ENCODE assay signal across 7 mouse cellular contexts in genomic region chr1:167284258-167284836, GRCm38 (mm10). TPM values are rescaled to one million over a fixed set of nuclear protein-coding genes. Genes with fewer than 3 reads are reported as not detected.
DNase-seq lines count a peak whose midpoint lies in the region; ATAC-seq and TF ChIP-seq lines count a peak whose summit lies in the region.

No protein-coding gene starts in this region.

- no peaks in the 10 kb centered on the region for H3K36me3 ChIP-seq in forebrain, embryonic 11.5 days (ENCODE audit: control insufficient read depth, insufficient read depth, low read length)
- H3K36me3 ChIP-seq in hindbrain, embryonic 12.5 days, result no peaks in the 10 kb centered on the region; the same call in 1 of the 2 replicates
- peaks cover 8% of the 10 kb centered on the region; the same call in 1 of the 2 replicates for H3K36me3 ChIP-seq in limb, embryonic 12.5 days
- no peaks in the 10 kb centered on the region for H3K36me3 ChIP-seq in midbrain, embryonic 12.5 days
- H3K36me3 ChIP-seq in spleen, adult 2 months (ENCODE audit: control insufficient read depth, insufficient read depth, low read length), result no peaks in the 10 kb centered on the region

- peak overlapping the region; percentile 54 for H3K4me2 ChIP-seq in forebrain, embryonic 11.5 days (ENCODE audit: low read depth, low read length, severe bottlenecking)
- peak overlapping the region; percentile 73 for H3K4me2 ChIP-seq in hindbrain, embryonic 12.5 days (replicated peaks)
- H3K4me2 ChIP-seq in limb, embryonic 12.5 days, result peak overlapping the region; percentile 62
- H3K4me2 ChIP-seq in midbrain, embryonic 12.5 days (replicated peaks), result peak overlapping the region; percentile 71

- WGBS in forebrain, embryonic 11.5 days, result under 1% methylated on average over 73 of the region's 73 CpGs
- 0% methylated on average over 73 of the region's 73 CpGs for WGBS in hindbrain, embryonic 12.5 days
- under 1% methylated on average over 57 of the region's 73 CpGs for WGBS in limb, embryonic 12.5 days
- WGBS in midbrain, embryonic 12.5 days, result 0% methylated on average over 61 of the region's 73 CpGs
- WGBS in spleen, adult 2 months, result under 1% methylated on average over 70 of the region's 73 CpGs

- peak overlapping the region; percentile 96 for H3K9ac ChIP-seq in forebrain, embryonic 11.5 days (ENCODE audit: low read length)
- peak overlapping the region; percentile 95 for H3K9ac ChIP-seq in hindbrain, embryonic 12.5 days
- H3K9ac ChIP-seq in limb, embryonic 12.5 days (replicated peaks), result peak overlapping the region; percentile 91
- H3K9ac ChIP-seq in midbrain, embryonic 12.5 days (replicated peaks), result peak overlapping the region; percentile 95

- ATAC-seq in forebrain, embryonic 11.5 days (replicated peaks; ENCODE audit: low FRiP score), result peak; percentile 59
- peak; percentile 74 for ATAC-seq in hindbrain, embryonic 12.5 days (ENCODE audit: low FRiP score)
- ATAC-seq in limb, embryonic 12.5 days (ENCODE audit: insufficient number of reproducible peaks, insufficient read depth, low FRiP score, low TSS enrichment, low read depth), result 0 out of 2 replicates have a peak, but pooled peaks have one; percentile 10
- peak; percentile 52 for ATAC-seq in midbrain, embryonic 12.5 days (ENCODE audit: low FRiP score, low read depth)

- peaks cover 2% of the 10 kb centered on the region; the same call in 1 of the 2 replicates for H3K27me3 ChIP-seq in forebrain, embryonic 11.5 days (ENCODE audit: control insufficient read depth, insufficient read depth, low read length)
- 0 out of 2 replicates have a peak, but pooled peaks cover 4% of the 10 kb centered on the region for H3K27me3 ChIP-seq in hindbrain, embryonic 12.5 days
- peaks cover 9% of the 10 kb centered on the region for H3K27me3 ChIP-seq in limb, embryonic 12.5 days
- H3K27me3 ChIP-seq in midbrain, embryonic 12.5 days, result peaks cover 16% of the 10 kb centered on the region
- no peaks in the 10 kb centered on the region; the same call in 1 of the 2 replicates for H3K27me3 ChIP-seq in spleen, adult 2 months (ENCODE audit: control insufficient read depth, insufficient read depth, low read length)

- H3K4me1 ChIP-seq in bone marrow macrophage, adult 2 months (ENCODE audit: control insufficient read depth, insufficient read depth, low read length), result peaks cover 40% of the 10 kb centered on the region
- peaks cover 14% of the 10 kb centered on the region; the same call in 1 of the 2 replicates for H3K4me1 ChIP-seq in forebrain, embryonic 11.5 days (replicated peaks; ENCODE audit: control insufficient read depth, insufficient read depth, low read length)
- peaks cover 30% of the 10 kb centered on the region for H3K4me1 ChIP-seq in hindbrain, embryonic 12.5 days
- H3K4me1 ChIP-seq in limb, embryonic 12.5 days (replicated peaks), result peaks cover 20% of the 10 kb centered on the region
- H3K4me1 ChIP-seq in midbrain, embryonic 12.5 days, result peaks cover 26% of the 10 kb centered on the region
- peaks cover 3% of the 10 kb centered on the region; the same call in 1 of the 2 replicates for H3K4me1 ChIP-seq in spleen, adult 2 months (ENCODE audit: control insufficient read depth, insufficient read depth, insufficient read length)

- H3K9me3 ChIP-seq in forebrain, embryonic 11.5 days (ENCODE audit: control insufficient read depth, low read length), result no peaks in the 10 kb centered on the region
- no peaks in the 10 kb centered on the region for H3K9me3 ChIP-seq in hindbrain, embryonic 12.5 days (replicated peaks)
- H3K9me3 ChIP-seq in limb, embryonic 12.5 days, result no peaks in the 10 kb centered on the region
- no peaks in the 10 kb centered on the region for H3K9me3 ChIP-seq in midbrain, embryonic 12.5 days

- peak overlapping the region; percentile 99 for H3K4me3 ChIP-seq in bone marrow macrophage, adult 2 months (ENCODE audit: insufficient read depth, low read length)
- peak overlapping the region; percentile 75 for H3K4me3 ChIP-seq in forebrain, embryonic 11.5 days (ENCODE audit: low read depth, low read length)
- peak overlapping the region; percentile 89 for H3K4me3 ChIP-seq in hindbrain, embryonic 12.5 days
- peak overlapping the region; percentile 91 for H3K4me3 ChIP-seq in limb, embryonic 12.5 days (replicated peaks)
- H3K4me3 ChIP-seq in midbrain, embryonic 12.5 days, result peak overlapping the region; percentile 67
- H3K4me3 ChIP-seq in spleen, adult 2 months (ENCODE audit: extremely low read depth, insufficient read depth, insufficient read length), result peak overlapping the region; percentile 92

- no peak for TF ChIP-seq CTCF in bone marrow macrophage, adult 2 months (IDR thresholded peaks at IDR 0.05; ENCODE audit: low read depth, low read length)
- TF ChIP-seq CTCF in spleen, adult 2 months (IDR thresholded peaks at IDR 0.05; ENCODE audit: extremely low read depth, insufficient read depth, insufficient read length, insufficient replicate concordance), result no peak

- peak; percentile 79 for DNase-seq in MN1 (ENCODE audit: low spot score)
- DNase-seq in forebrain, embryonic 11.5 days (ENCODE audit: low spot score), result peak; percentile 94
- peak in 1 of 2 experiments; percentile 51 for DNase-seq in spleen, adult 2 months (ENCODE audit: low read depth in 1 of 2, low spot score in 2 of 2)

- H3K27ac ChIP-seq in bone marrow macrophage, adult 2 months (ENCODE audit: insufficient read depth, low read depth, low read length), result peak overlapping the region; percentile 64
- peak overlapping the region; percentile 90 for H3K27ac ChIP-seq in forebrain, embryonic 11.5 days (ENCODE audit: low read depth, low read length)
- H3K27ac ChIP-seq in hindbrain, embryonic 12.5 days, result peak overlapping the region; percentile 96
- peak overlapping the region; percentile 97 for H3K27ac ChIP-seq in limb, embryonic 12.5 days
- H3K27ac ChIP-seq in midbrain, embryonic 12.5 days (replicated peaks), result peak overlapping the region; percentile 96
- peak overlapping the region; percentile 67 for H3K27ac ChIP-seq in spleen, adult 2 months (ENCODE audit: insufficient read depth, low read length)

- TF ChIP-seq POLR2A in bone marrow macrophage, adult 2 months (IDR thresholded peaks at IDR 0.05; ENCODE audit: borderline replicate concordance, low read depth, low read length), result no peak
- TF ChIP-seq POLR2A in spleen, adult 2 months (IDR thresholded peaks at IDR 0.05; ENCODE audit: low read depth, low read length), result no peak

RNA-seq across cellular contexts. Expression of gene Uck2, which starts 0.8 kb away (rescaled TPM):
- 6.9 and 7.4 TPM in 2 replicates for polyA plus RNA-seq in bone marrow macrophage, adult 2 months (2012; ENCODE audit: insufficient read depth, insufficient read length, missing spikeins)
- 125 and 140 TPM in 2 replicates for polyA plus RNA-seq in forebrain, embryonic 11.5 days (2014; fragmentation: Nextera tagmentation; extraction: Ambion mirVana)
- polyA plus RNA-seq in hindbrain, embryonic 12.5 days (2016; fragmentation: Nextera tagmentation; extraction: Ambion mirVana), result 98.6 and 112 TPM in 2 replicates
- 119 and 133 TPM in 2 replicates for polyA plus RNA-seq in limb, embryonic 12.5 days (2016; fragmentation: Nextera tagmentation; extraction: Ambion mirVana)
- 107 and 110 TPM in 2 replicates for polyA plus RNA-seq in midbrain, embryonic 12.5 days (2016; fragmentation: Nextera tagmentation; extraction: Ambion mirVana)
- 15.1 and 20.1 TPM in 2 replicates for polyA plus RNA-seq in spleen, adult 2 months (2012; rRNA removed)

RNA-seq across cellular contexts. Expression of gene Tmco1, which starts 23.8 kb away (rescaled TPM):
- 113 and 116 TPM in 2 replicates for polyA plus RNA-seq in bone marrow macrophage, adult 2 months (2012; ENCODE audit: insufficient read depth, insufficient read length, missing spikeins)
- polyA plus RNA-seq in forebrain, embryonic 11.5 days (2014; fragmentation: Nextera tagmentation; extraction: Ambion mirVana), result 75.2 and 78.5 TPM in 2 replicates
- polyA plus RNA-seq in hindbrain, embryonic 12.5 days (2016; fragmentation: Nextera tagmentation; extraction: Ambion mirVana), result 75.1 and 76.4 TPM in 2 replicates
- 63.5 and 64.4 TPM in 2 replicates for polyA plus RNA-seq in limb, embryonic 12.5 days (2016; fragmentation: Nextera tagmentation; extraction: Ambion mirVana)
- polyA plus RNA-seq in midbrain, embryonic 12.5 days (2016; fragmentation: Nextera tagmentation; extraction: Ambion mirVana), result 72.7 and 80.1 TPM in 2 replicates
- 13.6 and 17.5 TPM in 2 replicates for polyA plus RNA-seq in spleen, adult 2 months (2012; rRNA removed)

Comparison
In these comparisons a context has a peak if more than half of its experiments do, and no peak if none do; other contexts are left out.
1. ATAC-seq: peak in every context shown above with its lines; median percentile 74 in hindbrain, embryonic 12.5 days; 59 in forebrain, embryonic 11.5 days; 52 in midbrain, embryonic 12.5 days; 10 in limb, embryonic 12.5 days.